Mouse (Mus musculus) neural tube, embryonic 14.5 days (tissue): Measurements from ENCODE around the gene Olfr1256. TPM values are rescaled to one million over a fixed set of nuclear protein-coding genes. Genes with fewer than 3 reads are reported as not detected.

Experiments used
- ATAC-seq: fragments of 200-750 bp; cut with Nextera tagmentation; 2 replicates; pipeline ENCODE4 v1.8.0; 2017; ENCODE audit warnings: low read depth, mild to moderate bottlenecking, moderate TSS enrichment, moderate library complexity
- H3K27ac ChIP-seq: fragments of 300-500 bp; sonication (generic); 2 replicates; pipeline ENCODE4 v1.5.1; 2014; ENCODE audit warnings: low read depth, mild to moderate bottlenecking, control low read depth, low read length, moderate library complexity, mixed read lengths
- H3K27me3 ChIP-seq: fragments of 300-500 bp; sonication (generic); 2 replicates; pipeline ENCODE4 v1.6.1; 2014; ENCODE audit warnings: low read length; ENCODE audit not compliant: control insufficient read depth, insufficient read depth
- H3K36me3 ChIP-seq: fragments of 300-500 bp; sonication (generic); 2 replicates; pipeline ENCODE4 v1.6.1; 2014; ENCODE audit warnings: low read length, mixed read lengths; ENCODE audit not compliant: control insufficient read depth, insufficient read depth
- H3K4me1 ChIP-seq: fragments of 300-500 bp; sonication (generic); 2 replicates; pipeline ENCODE4 v1.6.1; 2014; ENCODE audit warnings: low read length; ENCODE audit not compliant: control insufficient read depth, insufficient read depth
- H3K4me2 ChIP-seq: fragments of 300-500 bp; sonication (generic); 2 replicates; pipeline ENCODE4 v1.6.1; 2014; ENCODE audit warnings: mild to moderate bottlenecking, low read depth, low read length, control low read depth
- H3K4me3 ChIP-seq: fragments of 300-500 bp; sonication (generic); 2 replicates; pipeline ENCODE4 v1.5.1; 2014; ENCODE audit warnings: low read depth, low read length, control low read depth, mixed read lengths
- H3K9ac ChIP-seq: fragments of 300-500 bp; sonication (generic); replicated peaks from 2 replicates; pipeline ENCODE4 v1.6.1; 2014; ENCODE audit warnings: low read depth, mild to moderate bottlenecking, control low read depth, low read length, mixed read lengths
- H3K9me3 ChIP-seq: fragments of 300-500 bp; sonication (generic); 2 replicates; pipeline ENCODE4 v1.6.1; 2016; ENCODE audit warnings: low read length; ENCODE audit not compliant: control insufficient read depth
- WGBS: fragments of 180-500 bp; shearing (Covaris S2); extraction: QIAGEN DNeasy Blood & Tissue Kit; methylation state at CpG from one replicate; pipeline ENCODE4 v1.1.7; 2014; 5-methylcytosine and 5-hydroxymethylcytosine counted together
- polyA plus RNA-seq: library from polyadenylated mRNA; unstranded; fragments of >200 nt; fragmentation: Nextera tagmentation; extraction: Ambion mirVana; gene quantifications from 2 replicates; pipeline ENCODE4 v1.2.1, GENCODE M21; 2014

The Olfr1256 gene
- not detected in 2 replicates for polyA plus RNA-seq

DNA sequence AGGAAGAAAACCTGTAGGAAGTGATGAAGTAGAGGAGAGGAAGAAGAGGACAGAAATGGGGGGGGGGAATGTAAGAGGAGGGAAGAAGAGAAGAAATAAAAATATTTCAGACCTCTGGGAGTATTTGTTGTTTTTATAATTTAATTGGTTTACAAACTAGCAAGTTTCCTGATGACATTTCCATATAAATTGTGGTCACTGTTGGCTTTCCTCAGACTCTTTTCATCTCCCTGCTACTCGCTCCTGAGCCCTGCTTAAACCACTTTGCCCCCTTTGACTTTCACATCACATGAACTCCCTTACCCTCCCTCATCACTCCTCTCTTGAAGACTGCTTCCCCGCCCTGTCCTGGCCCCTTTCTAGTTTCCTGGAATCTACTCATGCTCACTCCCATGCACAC, at the start of gene Olfr1256:
TSS of gene Olfr1256 (minus strand) at position 101 of the 400 bp plus-strand sequence.
- Histone ChIP-seq H3K36me3 (no peaks in the 10 kb centered on the region), H3K9me3 (no peaks in the 10 kb centered on the region), H3K9ac (no peak within 1 kb of the TSS), H3K4me2 (no peak within 1 kb of the TSS), H3K27ac (no peak within 1 kb of the TSS), H3K27me3 (no peaks in the 10 kb centered on the region), H3K4me1 (no peaks in the 10 kb centered on the region), H3K4me3 (no peak within 1 kb of the TSS)
- ATAC-seq: no peak
- WGBS: 38% methylated on average over 2 of the region's 2 CpGs

GRCm38 (mm10) chr2:89878137-89878536, 36.8 kb upstream of the Olfr1256 start, which contains the start of gene Olfr1257:
Gene Olfr1257 (plus strand): TSS chr2:89878437.
- H3K27ac ChIP-seq: no peak within 1 kb of the TSS
- 93% methylated on average over 1 of the region's 1 CpGs for WGBS
- no peak for ATAC-seq
- no peaks in the 10 kb centered on the region for H3K27me3 ChIP-seq
- H3K4me3 ChIP-seq: no peak within 1 kb of the TSS
- no peaks in the 10 kb centered on the region for H3K4me1 ChIP-seq
- H3K9me3 ChIP-seq: no peaks in the 10 kb centered on the region
- H3K36me3 ChIP-seq: no peaks in the 10 kb centered on the region
- no peak within 1 kb of the TSS for H3K9ac ChIP-seq
- H3K4me2 ChIP-seq: no peak within 1 kb of the TSS

GRCm38 (mm10) chr2:89849230-89849629, 7.9 kb upstream of the Olfr1256 start:
- Histone ChIP-seq H3K36me3 (no peaks in the 10 kb centered on the region), H3K4me1 (no peaks in the 10 kb centered on the region), H3K4me2 (no peak overlapping the region), H3K4me3 (no peak overlapping the region), H3K9ac (no peak overlapping the region), H3K27ac (no peak overlapping the region), H3K9me3 (no peaks in the 10 kb centered on the region), H3K27me3 (no peaks in the 10 kb centered on the region)
- 97% methylated on average over 1 of the region's 1 CpGs for WGBS
- ATAC-seq: no peak

DNA sequence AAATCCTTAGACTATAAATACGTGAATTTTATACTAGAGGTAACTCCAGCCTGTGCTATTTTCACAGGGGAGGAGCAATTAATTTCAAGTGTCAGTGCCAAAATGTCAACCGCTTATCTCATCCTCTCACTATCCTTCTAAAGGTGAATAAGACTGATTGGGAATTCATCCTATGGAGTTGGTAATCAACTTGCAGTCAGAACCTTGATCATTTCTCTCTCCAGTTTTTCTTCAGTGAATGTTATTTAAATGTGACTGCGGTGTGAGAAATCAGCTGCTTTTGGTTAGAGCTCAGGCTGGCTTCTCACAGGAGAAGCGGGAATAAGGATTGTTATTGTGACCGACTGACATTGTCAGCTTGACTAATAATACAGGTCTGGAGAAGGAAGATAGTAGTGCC, 6.8 kb upstream of the Olfr1256 start, which contains the start of gene Olfr48:
TSS of gene Olfr48 (minus strand) at position 101 of the 400 bp plus-strand sequence.
- Histone ChIP-seq H3K36me3 (no peaks in the 10 kb centered on the region), H3K9me3 (no peaks in the 10 kb centered on the region), H3K27me3 (no peaks in the 10 kb centered on the region), H3K4me2 (no peak within 1 kb of the TSS), H3K4me3 (no peak within 1 kb of the TSS), H3K27ac (no peak within 1 kb of the TSS), H3K4me1 (no peaks in the 10 kb centered on the region), H3K9ac (no peak within 1 kb of the TSS)
- 86% methylated on average over 5 of the region's 5 CpGs for WGBS
- ATAC-seq: no peak

GRCm38 (mm10) chr2:89820216-89820615, 21.1 kb downstream of the Olfr1256 start:
- WGBS: 88% methylated on average over 1 of the region's 1 CpGs
- Histone ChIP-seq H3K27ac (no peak overlapping the region), H3K27me3 (no peaks in the 10 kb centered on the region), H3K4me3 (no peak overlapping the region), H3K36me3 (no peaks in the 10 kb centered on the region), H3K9ac (no peak overlapping the region), H3K4me1 (no peaks in the 10 kb centered on the region), H3K4me2 (no peak overlapping the region), H3K9me3 (no peaks in the 10 kb centered on the region)
- ATAC-seq: no peak

DNA sequence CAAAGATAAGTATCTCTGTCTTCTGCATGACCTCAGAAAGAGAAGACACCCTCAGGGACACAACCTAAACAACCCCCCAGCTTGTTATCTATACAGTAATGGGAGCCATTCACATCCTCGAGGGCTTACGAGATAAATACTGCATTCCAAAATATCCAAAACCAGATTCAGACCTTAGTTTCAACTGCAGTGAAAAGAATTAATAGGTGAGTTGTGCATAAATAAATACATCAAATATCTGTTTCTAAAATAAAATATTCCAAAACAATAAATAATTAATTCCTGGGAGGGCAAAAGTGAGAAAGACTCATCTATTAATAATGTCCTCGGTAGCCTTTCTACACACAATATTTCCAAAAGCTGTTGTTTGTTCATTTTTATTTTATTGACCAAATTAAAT, 29.6 kb downstream of the Olfr1256 start, which contains the start of gene Olfr1255:
TSS of gene Olfr1255 (plus strand) at position 301 of the 400 bp plus-strand sequence.
- H3K4me1 ChIP-seq: no peaks in the 10 kb centered on the region
- no peak within 1 kb of the TSS for H3K27ac ChIP-seq
- H3K9ac ChIP-seq: no peak within 1 kb of the TSS
- no peak for ATAC-seq
- H3K4me3 ChIP-seq: no peak within 1 kb of the TSS
- H3K4me2 ChIP-seq: no peak within 1 kb of the TSS
- 94% methylated on average over 3 of the region's 3 CpGs for WGBS
- no peaks in the 10 kb centered on the region for H3K27me3 ChIP-seq
- H3K9me3 ChIP-seq: no peaks in the 10 kb centered on the region
- no peaks in the 10 kb centered on the region for H3K36me3 ChIP-seq

- no peaks in the 10 kb centered on the region for H3K27me3 ChIP-seq
- no peak for ATAC-seq
- no peaks in the 10 kb centered on the region for H3K36me3 ChIP-seq
- 90% methylated on average over 2 of the region's 2 CpGs for WGBS
- no peaks in the 10 kb centered on the region for H3K9me3 ChIP-seq
- no peak overlapping the region for H3K4me2 ChIP-seq
- H3K9ac ChIP-seq: no peak overlapping the region
- H3K4me3 ChIP-seq: no peak overlapping the region
- no peaks in the 10 kb centered on the region for H3K4me1 ChIP-seq
- H3K27ac ChIP-seq: no peak overlapping the region
Measured at GRCm38 (mm10) chr2:89810751-89811150, 30.6 kb downstream of the Olfr1256 start.

DNA sequence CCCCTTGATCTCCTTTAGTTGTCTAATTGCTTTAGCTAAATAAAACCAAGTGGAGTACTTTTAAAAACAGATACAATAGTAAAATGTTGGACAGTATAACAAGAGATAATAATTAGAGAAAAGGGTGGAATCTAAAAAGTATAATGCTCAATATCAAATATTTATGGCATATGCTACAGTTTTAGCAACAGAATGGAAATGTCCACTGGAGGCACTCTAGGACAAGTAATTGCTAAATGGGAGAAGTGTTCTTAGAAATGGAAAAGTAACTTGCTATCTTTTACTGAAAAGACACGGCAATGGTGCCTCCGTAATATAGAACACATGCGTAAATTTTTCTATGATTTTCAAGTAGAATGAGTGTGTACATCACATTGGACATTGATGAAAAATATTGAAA, 41.8 kb downstream of the Olfr1256 start:
- no peaks in the 10 kb centered on the region for H3K4me1 ChIP-seq
- H3K4me2 ChIP-seq: no peak overlapping the region
- no peaks in the 10 kb centered on the region for H3K9me3 ChIP-seq
- no peak overlapping the region for H3K4me3 ChIP-seq
- H3K27ac ChIP-seq: no peak overlapping the region
- 93% methylated on average over 3 of the region's 3 CpGs for WGBS
- H3K9ac ChIP-seq: no peak overlapping the region
- H3K36me3 ChIP-seq: no peaks in the 10 kb centered on the region
- no peaks in the 10 kb centered on the region for H3K27me3 ChIP-seq
- ATAC-seq: no peak

DNA sequence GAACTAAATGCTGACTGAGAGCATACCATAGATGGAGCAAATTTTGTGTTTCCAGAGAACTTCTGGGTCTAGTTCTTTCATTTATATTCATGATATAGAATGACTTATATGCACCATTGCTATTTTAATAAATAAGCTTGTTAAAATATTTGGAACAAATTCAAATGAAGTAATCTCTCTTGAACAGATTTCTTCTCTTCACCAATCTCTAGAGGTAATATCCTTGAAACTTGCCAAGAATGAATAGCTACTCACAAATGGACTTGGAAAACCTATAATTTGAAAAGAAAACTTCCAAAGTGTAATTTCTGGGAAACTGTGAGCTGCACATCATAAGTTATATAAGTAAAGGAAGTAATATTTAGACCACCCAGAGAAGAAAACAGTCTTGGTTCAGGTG, 47.8 kb downstream of the Olfr1256 start, which contains the start of gene Olfr1254:
TSS of gene Olfr1254 (minus strand) at position 101 of the 400 bp plus-strand sequence.
- H3K4me1 ChIP-seq: no peaks in the 10 kb centered on the region
- no peaks in the 10 kb centered on the region for H3K9me3 ChIP-seq
- no peak within 1 kb of the TSS for H3K4me3 ChIP-seq
- no peaks in the 10 kb centered on the region for H3K36me3 ChIP-seq
- H3K9ac ChIP-seq: no peak within 1 kb of the TSS
- no peak for ATAC-seq
- H3K4me2 ChIP-seq: no peak within 1 kb of the TSS
- H3K27ac ChIP-seq: no peak within 1 kb of the TSS
- H3K27me3 ChIP-seq: no peaks in the 10 kb centered on the region
